21 mouse cellular contexts compared by ENCODE assay signal in genomic region chr14:32336547-32336946, GRCm38 (mm10). TPM values are rescaled to one million over a fixed set of nuclear protein-coding genes. Genes with fewer than 3 reads are reported as not detected.
DNase-seq lines count a peak whose midpoint lies in the region; ATAC-seq and TF ChIP-seq lines count a peak whose summit lies in the region.
"Had no signal": no experiment of that assay in that cellular context is flagged by ENCODE, and none has a peak within 500 bp of the region (broad histone marks: within the 10 kb centered on the region; RNA-seq: fewer than 3 reads in every experiment).

No protein-coding gene starts in this region.

- no peaks in the 10 kb centered on the region for H3K4me1 ChIP-seq in midbrain, postnatal 0 days (ENCODE audit: insufficient read depth, low read length)
- H3K4me1 ChIP-seq in midbrain, embryonic 13.5 days (replicated peaks): peaks cover 9% of the 10 kb centered on the region; the same call in 1 of the 2 replicates
- H3K4me1 ChIP-seq: kidney, embryonic 15.5 days; limb, embryonic 15.5 days; midbrain, embryonic 10.5 days had no signal

- H3K4me2 ChIP-seq in midbrain, postnatal 0 days (ENCODE audit: low read depth, low read length, poor library complexity, severe bottlenecking): no peak overlapping the region
- H3K4me2 ChIP-seq in midbrain, embryonic 13.5 days (replicated peaks): no peak overlapping the region
- H3K4me2 ChIP-seq: kidney, embryonic 15.5 days; limb, embryonic 15.5 days had no signal

- H3K36me3 ChIP-seq in midbrain, postnatal 0 days (ENCODE audit: insufficient read depth, low read length): peaks cover 58% of the 10 kb centered on the region
- H3K36me3 ChIP-seq in midbrain, embryonic 13.5 days: peaks cover 83% of the 10 kb centered on the region

- WGBS in midbrain, postnatal 0 days: 84% methylated on average over 11 of the region's 11 CpGs
- 89% methylated on average over 11 of the region's 11 CpGs for WGBS in midbrain, embryonic 13.5 days

- DNase-seq in frontal cortex, postnatal 10 days (ENCODE audit: low spot score in 2 of 2): no peak
- DNase-seq in midbrain, postnatal 0 days (ENCODE audit: low spot score): peak; percentile 71
- peak; percentile 90 for DNase-seq in cerebellum, adult 9-11 months
- DNase-seq in adrenal gland, adult 8-10 months: no peak
- DNase-seq in layer of hippocampus, adult 2 months (ENCODE audit: low spot score in 2 of 2): no peak
- DNase-seq: adrenal gland, adult 2 months; liver, postnatal 0 days; lung, postnatal 36 days; right cerebral cortex, postnatal 14 days; thymus, postnatal 25 days had no signal

- no peak overlapping the region for H3K4me3 ChIP-seq in midbrain, postnatal 0 days (ENCODE audit: low read depth, low read length)
- no peak overlapping the region for H3K4me3 ChIP-seq in midbrain, embryonic 13.5 days (replicated peaks)
- H3K4me3 ChIP-seq in layer of hippocampus, adult 2 months: no peak overlapping the region
- H3K4me3 ChIP-seq: kidney, embryonic 15.5 days; left cerebral cortex, adult 2 months; limb, embryonic 15.5 days; midbrain, embryonic 10.5 days had no signal

- no peak overlapping the region for H3K27ac ChIP-seq in midbrain, postnatal 0 days (ENCODE audit: low read depth, low read length)
- no peak overlapping the region for H3K27ac ChIP-seq in midbrain, embryonic 13.5 days
- no peak overlapping the region for H3K27ac ChIP-seq in layer of hippocampus, adult 2 months
- H3K27ac ChIP-seq: kidney, embryonic 15.5 days; left cerebral cortex, adult 2 months; limb, embryonic 15.5 days; midbrain, embryonic 10.5 days; stomach, postnatal 0 days had no signal

- ATAC-seq in frontal cortex, adult (ENCODE audit: low TSS enrichment): peak; percentile 47
- ATAC-seq in midbrain, postnatal 0 days (ENCODE audit: low FRiP score): no peak
- ATAC-seq in midbrain, embryonic 13.5 days: no peak
- ATAC-seq: inflammation-experienced regulatory T-cells, adult 6 months; liver, postnatal 0 days had no signal

- no peaks in the 10 kb centered on the region for H3K9me3 ChIP-seq in midbrain, postnatal 0 days (ENCODE audit: low read length)
- no peaks in the 10 kb centered on the region for H3K9me3 ChIP-seq in midbrain, embryonic 13.5 days
- H3K9me3 ChIP-seq: kidney, embryonic 15.5 days; limb, embryonic 15.5 days; midbrain, embryonic 10.5 days had no signal

- no peaks in the 10 kb centered on the region for H3K27me3 ChIP-seq in midbrain, postnatal 0 days (ENCODE audit: insufficient read depth, low read length)
- no peaks in the 10 kb centered on the region for H3K27me3 ChIP-seq in midbrain, embryonic 13.5 days
- H3K27me3 ChIP-seq: kidney, embryonic 15.5 days; limb, embryonic 15.5 days had no signal

- no peak overlapping the region for H3K9ac ChIP-seq in midbrain, postnatal 0 days (replicated peaks; ENCODE audit: low read length, poor library complexity, severe bottlenecking)
- no peak overlapping the region for H3K9ac ChIP-seq in midbrain, embryonic 13.5 days (replicated peaks)
- H3K9ac ChIP-seq: kidney, embryonic 15.5 days; limb, embryonic 15.5 days; liver, postnatal 0 days had no signal

- TF ChIP-seq CTCF in midbrain, postnatal 0 days (IDR thresholded peaks at IDR 0.05): no peak
- TF ChIP-seq CTCF in layer of hippocampus, adult 2 months (conservative IDR thresholded peaks at IDR 0.05): no peak

RNA-seq across cellular contexts. Expression of gene Ogdhl, which starts 14.7 kb away (rescaled TPM):
- total RNA-seq in midbrain, postnatal 0 days (2014; rRNA removed): 36.4 and 38.6 TPM in 2 replicates
- polyA plus RNA-seq in midbrain, postnatal 0 days (2015; fragmentation: Nextera tagmentation; extraction: Ambion mirVana): 25.5 and 25.8 TPM in 2 replicates
- 25.9 and 29.6 TPM in 2 replicates for polyA plus RNA-seq in midbrain, embryonic 13.5 days (2015; fragmentation: Nextera tagmentation; extraction: Ambion mirVana)
- 10 to 100 TPM; 12.2 to 18.3 (median 15.2) TPM for total RNA-seq in adrenal gland, adult 8-10 months (2022)
- 10 to 100 TPM; 89.9 to 96.3 TPM for total RNA-seq in layer of hippocampus, adult 2 months (2021)
- total RNA-seq: granulocyte monocyte progenitor cell, adult 5-6 weeks had no signal

RNA-seq across cellular contexts. Expression of gene 1700024G13Rik, which starts 51.6 kb away (rescaled TPM):
- total RNA-seq in midbrain, postnatal 0 days (2014; rRNA removed): 1.8 TPM in 1 of 2 replicates, not detected in the other
- polyA plus RNA-seq in midbrain, postnatal 0 days (2015; fragmentation: Nextera tagmentation; extraction: Ambion mirVana): 0.67 and 0.68 TPM in 2 replicates
- 0.32 TPM in 1 of 2 replicates, not detected in the other for polyA plus RNA-seq in midbrain, embryonic 13.5 days (2015; fragmentation: Nextera tagmentation; extraction: Ambion mirVana)
- total RNA-seq in adrenal gland, adult 8-10 months (2022): not detected
- under 1 TPM in 1 of 2 experiments, not detected in 1; 0.61 TPM for total RNA-seq in layer of hippocampus, adult 2 months (2021)
- total RNA-seq: adrenal gland, adult 2 months; granulocyte monocyte progenitor cell, adult 5-6 weeks; heart, postnatal 10 days; left cerebral cortex, adult 2 months had no signal
- polyA plus RNA-seq: adrenal gland, adult 2 months; C2C12; inflammation-experienced regulatory T-cells, adult 6 months; kidney, embryonic 15.5 days; limb, embryonic 15.5 days; liver, postnatal 0 days; midbrain, embryonic 10.5 days; stomach, postnatal 0 days had no signal

Comparison
In these comparisons a context has a peak if more than half of its experiments do, and no peak if none do; other contexts are left out.
1. DNase-seq: peak in midbrain, postnatal 0 days (single experiment) and cerebellum, adult 9-11 months (single experiment); none in frontal cortex, postnatal 10 days (0 of 2), adrenal gland, adult 8-10 months (single experiment) and layer of hippocampus, adult 2 months (0 of 2).